Mouse (Mus musculus) intestine, postnatal 0 days (tissue): ENCODE results near the gene Upk2. TPM values are rescaled to one million over a fixed set of nuclear protein-coding genes. Genes with fewer than 3 reads are reported as not detected.
A peak's percentile ranks its signal among the peaks of the same experiment; 100 is the strongest.

Source experiments
- ATAC-seq: fragments of 200-750 bp; cut with Nextera tagmentation; 2 replicates; pipeline ENCODE4 v1.8.0; 2017; ENCODE audit warnings: mild to moderate bottlenecking, moderate TSS enrichment, moderate library complexity
- H3K27ac ChIP-seq: fragments of 300-500 bp; sonication (generic); 2 replicates; pipeline ENCODE4 v1.5.1; 2014; ENCODE audit warnings: mild to moderate bottlenecking, low read depth, low read length, moderate library complexity
- H3K27me3 ChIP-seq: fragments of 300-500 bp; sonication (generic); replicated peaks from 2 replicates; pipeline ENCODE4 v1.6.1; 2014; ENCODE audit warnings: low read length, mixed read lengths; ENCODE audit not compliant: control insufficient read depth, insufficient read depth
- H3K36me3 ChIP-seq: fragments of 300-500 bp; sonication (generic); 2 replicates; pipeline ENCODE4 v1.6.1; 2014; ENCODE audit warnings: mild to moderate bottlenecking, moderate library complexity; ENCODE audit not compliant: control insufficient read depth, insufficient read depth
- H3K4me1 ChIP-seq: fragments of 300-500 bp; sonication (generic); replicated peaks from 2 replicates; pipeline ENCODE4 v1.6.1; 2014; ENCODE audit warnings: antibody characterized with exemption, low read length, mixed read lengths; ENCODE audit not compliant: control insufficient read depth, insufficient read depth
- H3K4me2 ChIP-seq: fragments of 300-500 bp; sonication (generic); replicated peaks from 2 replicates; pipeline ENCODE4 v1.6.1; 2014; ENCODE audit warnings: low read depth, mild to moderate bottlenecking, moderate library complexity
- H3K4me3 ChIP-seq: fragments of 300-500 bp; sonication (generic); 2 replicates; pipeline ENCODE4 v1.5.1; 2014; ENCODE audit warnings: low read depth, low read length
- H3K9ac ChIP-seq: fragments of 300-500 bp; sonication (generic); 2 replicates; pipeline ENCODE4 v1.6.1; 2014; ENCODE audit warnings: mild to moderate bottlenecking, low read depth, low read length
- H3K9me3 ChIP-seq: fragments of 300-500 bp; sonication (generic); 2 replicates; pipeline ENCODE4 v1.6.1; 2016; ENCODE audit warnings: mixed run types; ENCODE audit not compliant: control insufficient read depth
- CTCF ChIP-seq: sonication (generic); IDR thresholded peaks from 2 replicates; pipeline ENCODE4 v1.5.1; 2016; ENCODE audit warnings: low read depth, mild to moderate bottlenecking, control low read depth, antibody characterized with exemption, moderate library complexity
- WGBS: fragments of 180-500 bp; shearing (Covaris S2); extraction: QIAGEN DNeasy Blood & Tissue Kit; methylation state at CpG from one replicate; pipeline ENCODE4 v1.1.7; 2014; 5-methylcytosine and 5-hydroxymethylcytosine counted together
- polyA plus RNA-seq: library from polyadenylated mRNA; unstranded; fragments of >200 nt; fragmentation: Nextera tagmentation; extraction: Ambion mirVana; gene quantifications from 2 replicates; pipeline ENCODE4 v1.2.1, GENCODE M21; 2015

Upk2 gene
- polyA plus RNA-seq, 1 experiment from 2014 or later: not detected

DNA sequence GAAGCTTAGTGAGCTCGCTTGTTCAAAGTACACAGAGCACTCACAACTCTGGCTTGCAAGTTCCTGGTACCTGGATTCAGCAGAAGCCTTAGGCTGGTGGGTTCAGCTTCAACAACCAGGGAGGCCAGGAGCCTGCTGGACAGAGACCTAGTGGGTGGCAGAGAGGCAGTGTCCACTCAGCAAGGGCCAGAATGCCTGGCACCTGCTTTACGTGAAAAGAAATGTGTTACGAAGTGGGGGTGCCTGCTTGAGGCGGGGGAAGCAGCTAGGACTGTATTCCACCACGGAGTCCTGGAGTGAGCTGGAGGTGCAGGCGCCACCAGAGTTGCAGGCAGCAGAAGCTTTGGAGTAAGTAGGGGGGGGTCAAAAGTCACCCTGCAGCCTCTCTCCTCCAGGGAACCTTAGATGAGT is 30.3 kb upstream of the Upk2 start:
- Histone ChIP-seq H3K27me3 (no peaks in the 10 kb centered on the region), H3K4me1 (peaks cover 20% of the 10 kb centered on the region), H3K9me3 (no peaks in the 10 kb centered on the region), H3K36me3 (no peaks in the 10 kb centered on the region), H3K9ac (peak overlapping the region; percentile 42; the same call in 1 of the 2 replicates), H3K4me3 (peak overlapping the region; percentile 98), H3K4me2 (peak overlapping the region; percentile 84), H3K27ac (peak overlapping the region; percentile 73)
- WGBS: 34% methylated on average over 6 of the region's 6 CpGs
- no peak for ATAC-seq
- no peak for TF ChIP-seq CTCF

DNA sequence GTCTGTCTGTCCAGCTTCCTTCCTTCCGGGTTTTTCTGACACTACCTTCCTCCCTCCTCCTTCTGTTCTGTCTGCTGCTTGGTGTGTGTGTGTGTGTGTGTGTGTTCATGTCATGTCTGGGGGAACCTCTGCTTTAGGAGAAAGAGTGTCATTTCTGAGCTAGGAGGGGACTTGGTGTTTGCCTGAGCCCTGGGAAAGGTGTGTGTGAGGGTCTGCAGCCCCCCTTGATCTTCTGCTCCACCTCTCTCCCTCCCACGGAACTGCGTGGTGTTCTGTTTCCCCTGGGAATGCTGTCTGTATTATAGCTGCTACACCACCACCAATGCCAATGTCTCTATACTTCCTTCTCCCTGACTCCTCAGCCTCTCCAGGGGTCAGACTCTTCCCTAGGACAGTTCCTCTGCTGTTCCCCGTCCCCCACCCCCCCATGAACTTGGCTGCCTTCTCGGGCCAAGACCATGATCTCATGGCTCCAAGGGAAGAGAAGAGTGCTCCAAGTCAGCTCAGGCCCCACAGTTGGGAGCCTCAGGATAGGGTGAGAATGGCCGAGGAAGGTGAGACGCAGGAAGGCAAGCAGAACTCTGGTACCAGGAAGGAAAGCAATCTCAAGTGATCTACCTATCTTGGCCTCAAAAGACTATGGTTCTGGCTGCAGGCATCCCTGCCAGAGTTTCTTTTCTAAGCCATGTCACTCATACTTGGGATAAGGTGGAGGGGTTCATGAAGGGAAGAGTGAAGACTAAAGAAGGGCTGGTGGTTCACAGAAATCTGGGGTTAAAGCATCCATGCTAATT is 29.7 kb upstream of the Upk2 start:
- H3K4me3 ChIP-seq: peak overlapping the region; percentile 98
- no peak for ATAC-seq
- no peaks in the 10 kb centered on the region for H3K27me3 ChIP-seq
- H3K27ac ChIP-seq: peak overlapping the region; percentile 73
- 18% methylated on average over 7 of the region's 7 CpGs for WGBS
- peak overlapping the region; percentile 81; the same call in 1 of the 2 replicates for H3K9ac ChIP-seq
- H3K36me3 ChIP-seq: no peaks in the 10 kb centered on the region
- peaks cover 15% of the 10 kb centered on the region for H3K4me1 ChIP-seq
- peak overlapping the region; percentile 84 for H3K4me2 ChIP-seq
- H3K9me3 ChIP-seq: no peaks in the 10 kb centered on the region
- no peak for TF ChIP-seq CTCF

DNA sequence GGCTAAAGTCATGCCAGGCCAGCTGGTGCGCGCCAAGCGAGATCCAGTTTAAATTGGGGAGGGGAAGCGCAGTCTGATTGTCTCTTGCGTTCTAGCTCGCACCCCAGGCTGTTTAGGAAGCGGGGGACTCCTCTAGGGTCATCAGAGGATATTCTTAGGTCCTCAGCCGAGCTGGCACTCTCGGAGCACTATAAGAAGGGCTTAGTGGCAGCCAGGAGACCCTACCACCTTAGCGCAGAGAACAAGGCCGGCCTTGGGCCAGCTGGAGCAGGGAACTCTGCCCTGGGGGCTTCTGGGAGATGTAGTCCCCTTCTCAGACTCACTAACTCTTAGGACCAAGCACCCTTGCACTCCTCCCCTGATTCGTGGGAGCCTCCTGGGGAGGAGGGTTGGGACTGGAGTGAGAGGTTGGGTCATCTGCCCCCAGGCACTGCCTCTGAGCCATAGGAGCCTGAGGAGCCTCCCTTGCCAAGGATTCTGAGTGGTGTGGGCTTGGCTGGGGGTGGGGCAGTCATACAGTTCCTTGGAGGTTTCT is 28.8 kb upstream of the Upk2 start:
- peak overlapping the region; percentile 84 for H3K4me2 ChIP-seq
- TF ChIP-seq CTCF: no peak
- H3K4me3 ChIP-seq: peak overlapping the region; percentile 98
- H3K27me3 ChIP-seq: no peaks in the 10 kb centered on the region
- peak; percentile 15; the same call in 1 of the 2 replicates for ATAC-seq
- peak overlapping the region; percentile 88 for H3K27ac ChIP-seq
- H3K9me3 ChIP-seq: no peaks in the 10 kb centered on the region
- under 1% methylated on average over 12 of the region's 12 CpGs for WGBS
- peak overlapping the region; percentile 81 for H3K9ac ChIP-seq
- H3K36me3 ChIP-seq: no peaks in the 10 kb centered on the region
- peaks cover 8% of the 10 kb centered on the region for H3K4me1 ChIP-seq

DNA sequence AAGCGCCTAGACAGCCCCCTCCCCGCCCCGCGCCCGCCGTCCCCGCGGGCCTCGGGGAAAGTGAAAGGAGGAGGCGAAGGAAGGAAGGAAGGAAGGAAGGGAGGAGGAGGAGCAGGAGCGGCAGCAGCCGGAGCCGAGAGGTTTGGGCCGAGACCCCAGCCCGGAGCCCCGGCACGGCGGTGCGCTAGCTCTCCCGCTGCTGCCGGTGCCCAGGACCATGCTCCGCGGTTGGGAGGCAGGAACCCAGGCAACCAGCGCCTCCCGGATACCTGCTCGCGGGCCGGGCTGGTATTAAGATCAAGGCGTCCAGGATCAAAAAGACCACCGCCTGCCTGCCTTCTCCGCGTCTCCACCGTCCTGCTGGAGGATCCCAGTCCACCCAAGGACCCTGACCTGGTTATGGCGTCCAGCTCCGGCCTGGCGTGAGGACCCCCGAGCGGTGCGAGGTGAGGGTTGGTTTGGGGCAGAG is 28.3 kb upstream of the Upk2 start:
- Histone ChIP-seq H3K27ac (peak overlapping the region; percentile 88), H3K27me3 (no peaks in the 10 kb centered on the region), H3K4me1 (peaks cover 8% of the 10 kb centered on the region), H3K4me2 (peak overlapping the region; percentile 84), H3K36me3 (no peaks in the 10 kb centered on the region), H3K4me3 (peak overlapping the region; percentile 98), H3K9me3 (no peaks in the 10 kb centered on the region), H3K9ac (peak overlapping the region; percentile 81)
- no peak for ATAC-seq
- no peak for TF ChIP-seq CTCF
- under 1% methylated on average over 39 of the region's 39 CpGs for WGBS

DNA sequence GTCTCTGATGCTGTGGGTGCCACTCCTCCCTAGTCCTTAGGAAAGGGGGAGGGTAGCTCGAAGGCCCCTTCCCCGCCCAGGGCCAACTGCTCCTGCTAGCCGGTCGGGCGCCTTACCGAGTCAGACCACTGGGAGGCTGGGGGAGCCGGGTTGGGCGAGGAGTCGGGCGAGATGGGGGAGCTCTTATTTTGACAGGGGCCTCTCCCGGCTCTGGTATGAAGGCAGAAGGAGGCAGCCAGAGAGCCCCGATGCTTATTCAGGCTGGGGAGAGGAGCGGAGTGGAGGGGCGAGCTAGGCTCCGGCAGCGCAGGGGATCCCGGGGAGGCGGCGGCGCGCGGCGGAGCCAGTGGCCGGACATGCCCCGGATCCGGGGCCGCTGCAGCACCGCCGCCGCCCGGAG is 27.8 kb upstream of the Upk2 start, which contains the start of gene Bcl9l:
TSS of gene Bcl9l (plus strand) at position 274 of the 400 bp plus-strand sequence.
- H3K4me3 ChIP-seq: peak within 1 kb of the TSS; percentile 98
- peaks cover 11% of the 10 kb centered on the region for H3K4me1 ChIP-seq
- H3K27me3 ChIP-seq: no peaks in the 10 kb centered on the region
- peak within 1 kb of the TSS; percentile 84 for H3K4me2 ChIP-seq
- ATAC-seq: peak; percentile 46
- TF ChIP-seq CTCF: peak; percentile 85
- H3K36me3 ChIP-seq: no peaks in the 10 kb centered on the region
- H3K9ac ChIP-seq: peak within 1 kb of the TSS; percentile 81
- H3K27ac ChIP-seq: peak within 1 kb of the TSS; percentile 88
- WGBS: under 1% methylated on average over 21 of the region's 31 CpGs
- H3K9me3 ChIP-seq: no peaks in the 10 kb centered on the region

DNA sequence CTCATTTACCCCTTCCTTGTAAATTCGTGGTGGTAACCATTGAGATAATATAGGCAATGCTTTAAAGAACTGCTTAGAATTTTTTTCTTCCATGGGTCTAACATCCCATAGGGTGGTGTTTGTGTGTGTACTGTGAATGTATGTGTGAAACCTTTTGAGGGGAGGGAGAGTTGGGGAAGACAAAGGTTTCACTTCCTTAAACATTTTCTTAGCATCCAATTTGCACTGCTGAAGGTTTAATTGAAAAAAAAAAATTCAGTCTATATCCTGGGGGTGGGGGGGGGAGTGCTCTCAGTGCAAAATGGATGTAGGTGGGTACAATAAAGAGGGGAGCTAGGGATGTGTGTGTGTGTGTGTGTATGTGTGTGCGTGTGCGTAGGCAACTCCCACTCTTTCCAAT is 27.3 kb upstream of the Upk2 start:
- Histone ChIP-seq H3K4me3 (peak overlapping the region; percentile 98), H3K4me1 (peaks cover 11% of the 10 kb centered on the region)

More for the DNA sequence above, 27.3 kb upstream of the Upk2 start:
- Histone ChIP-seq H3K9me3 (no peaks in the 10 kb centered on the region), H3K27ac (no peak overlapping the region), H3K9ac (peak overlapping the region; percentile 81; the same call in 1 of the 2 replicates), H3K36me3 (no peaks in the 10 kb centered on the region), H3K4me2 (peak overlapping the region; percentile 84), H3K27me3 (no peaks in the 10 kb centered on the region)
- TF ChIP-seq CTCF: no peak
- no peak for ATAC-seq
- 15% methylated on average over 3 of the region's 3 CpGs for WGBS
